Mouse (Mus musculus) kidney, embryonic 15.5 days (tissue): Measurements from ENCODE around the gene Tagln. TPM values are rescaled to one million over a fixed set of nuclear protein-coding genes. Genes with fewer than 3 reads are reported as not detected.

Experiments
- ATAC-seq: fragments of 200-750 bp; cut with Nextera tagmentation; replicated peaks from 2 replicates; pipeline ENCODE4 v1.8.0; 2017; ENCODE audit warnings: moderate TSS enrichment; ENCODE audit not compliant: low FRiP score
- H3K27ac ChIP-seq: fragments of 300-500 bp; sonication (generic); 2 replicates; pipeline ENCODE4 v1.5.1; 2015; ENCODE audit warnings: mild to moderate bottlenecking, inconsistent platforms
- H3K27me3 ChIP-seq: fragments of 300-500 bp; sonication (generic); 2 replicates; pipeline ENCODE4 v1.6.1; 2015; ENCODE audit warnings: inconsistent platforms
- H3K36me3 ChIP-seq: fragments of 300-500 bp; sonication (generic); 2 replicates; pipeline ENCODE4 v1.6.1; 2015; ENCODE audit warnings: inconsistent platforms
- H3K4me1 ChIP-seq: fragments of 300-500 bp; sonication (generic); 2 replicates; pipeline ENCODE4 v1.6.1; 2015; ENCODE audit warnings: inconsistent platforms
- H3K4me2 ChIP-seq: fragments of 300-500 bp; sonication (generic); 2 replicates; pipeline ENCODE4 v1.6.1; 2015; ENCODE audit warnings: moderate library complexity, mild to moderate bottlenecking, inconsistent platforms
- H3K4me3 ChIP-seq: fragments of 300-500 bp; sonication (generic); replicated peaks from 2 replicates; pipeline ENCODE4 v1.5.1; 2015; ENCODE audit warnings: mild to moderate bottlenecking, inconsistent platforms
- H3K9ac ChIP-seq: fragments of 300-500 bp; sonication (generic); 2 replicates; pipeline ENCODE4 v1.6.1; 2015; ENCODE audit warnings: mild to moderate bottlenecking, inconsistent platforms
- H3K9me3 ChIP-seq: fragments of 300-500 bp; sonication (generic); replicated peaks from 2 replicates; pipeline ENCODE4 v1.6.1; 2016; ENCODE audit warnings: inconsistent platforms
- WGBS: fragments of 180-500 bp; shearing (Covaris S2); methylation state at CpG from one replicate; pipeline ENCODE4 v1.1.7; 2015; ENCODE audit warnings: mixed read lengths; 5-methylcytosine and 5-hydroxymethylcytosine counted together
- polyA plus RNA-seq: library from polyadenylated mRNA; unstranded; fragments of >200 nt; fragmentation: Nextera tagmentation; extraction: Ambion mirVana; gene quantifications from 2 replicates; pipeline ENCODE4 v1.2.1, GENCODE M21; 2015

Tagln gene
- polyA plus RNA-seq, 1 experiment from 2014 or later = 108 TPM

DNA sequence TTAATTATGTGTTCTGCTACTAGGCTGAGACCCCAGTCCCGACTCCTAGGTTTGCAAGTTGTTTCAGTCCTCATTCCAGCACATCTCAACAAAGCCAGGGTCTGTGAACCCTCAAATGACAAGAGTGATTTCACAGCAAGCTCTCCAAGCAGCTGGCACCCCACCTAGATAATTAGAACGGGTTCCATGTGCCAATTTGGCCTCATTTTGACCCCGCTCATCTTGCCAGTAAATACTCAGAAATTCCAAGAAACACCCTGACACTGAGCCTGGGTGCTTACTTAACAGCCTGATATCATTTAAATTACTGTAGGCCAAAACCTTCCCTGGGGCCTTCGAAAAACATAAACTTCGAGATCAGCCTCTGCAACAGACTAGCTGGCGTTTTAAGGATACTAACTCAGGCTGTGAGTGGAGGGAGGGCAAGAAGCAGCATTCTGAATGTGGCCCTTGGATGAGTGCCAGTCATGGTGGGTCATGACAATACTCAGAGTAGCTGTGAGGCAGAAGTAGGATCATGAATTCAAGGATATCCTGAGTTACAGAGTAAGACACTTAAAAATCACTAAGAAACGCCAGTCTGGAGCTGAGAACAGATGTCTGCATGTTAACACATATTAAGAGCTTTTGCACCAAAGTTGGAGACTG is 22.3 kb upstream of the Tagln start:
- peaks cover 27% of the 10 kb centered on the region for H3K36me3 ChIP-seq
- no peaks in the 10 kb centered on the region for H3K9me3 ChIP-seq
- 55% methylated on average over 7 of the region's 7 CpGs for WGBS
- H3K4me2 ChIP-seq = no peak overlapping the region
- H3K27me3 ChIP-seq = no peaks in the 10 kb centered on the region
- H3K27ac ChIP-seq = peak overlapping the region; percentile 59
- no peak overlapping the region for H3K4me3 ChIP-seq
- no peak for ATAC-seq
- peaks cover 24% of the 10 kb centered on the region for H3K4me1 ChIP-seq
- H3K9ac ChIP-seq = no peak overlapping the region

DNA sequence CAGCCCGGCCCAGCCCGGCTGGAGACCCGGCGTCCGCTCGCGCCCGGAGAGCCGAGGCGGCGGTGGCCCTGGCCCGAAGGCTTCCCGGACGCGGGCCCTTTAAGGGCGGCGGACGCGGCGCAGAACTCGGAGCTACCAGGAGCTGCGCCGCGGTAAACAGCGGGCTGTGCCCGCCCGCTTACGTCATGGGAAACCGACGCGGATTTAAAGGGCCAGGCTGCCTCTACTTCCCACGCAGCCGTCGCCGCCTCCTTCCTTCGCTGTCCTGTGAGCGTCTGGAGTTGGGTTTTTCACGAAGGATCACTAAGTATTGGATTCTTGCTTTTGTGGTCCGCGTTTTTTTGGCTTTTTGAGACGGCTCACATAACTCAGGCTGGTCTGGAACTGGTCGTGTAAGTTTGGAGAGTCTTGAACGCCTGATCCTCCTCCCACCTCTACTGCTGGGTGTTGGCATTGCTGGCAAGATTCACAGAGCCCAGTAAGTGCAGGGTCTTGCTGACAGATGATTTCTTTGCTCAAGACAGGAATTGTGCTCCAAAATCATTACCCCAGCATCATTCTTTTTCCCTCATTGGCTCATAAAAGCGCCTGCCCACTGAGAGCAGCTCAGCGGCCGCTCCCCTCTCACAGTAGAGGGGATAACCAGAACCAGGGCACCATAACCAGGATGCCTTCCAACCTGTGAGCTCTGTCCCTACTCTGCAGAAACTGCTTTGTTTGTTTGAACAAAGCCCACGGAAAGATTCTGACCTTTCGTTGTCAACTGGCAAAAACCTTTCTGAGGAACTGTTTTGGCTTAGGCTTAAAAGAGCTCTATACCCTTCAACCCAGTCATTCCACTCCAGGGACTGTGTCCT is 19.5 kb upstream of the Tagln start, which contains the start of gene Sidt2:
Gene Sidt2 (minus strand): TSS at position 152 of the 857 bp plus-strand sequence.
- under 1% methylated on average over 48 of the region's 48 CpGs for WGBS
- Histone ChIP-seq H3K4me2 (peak within 1 kb of the TSS; percentile 83), H3K27me3 (no peaks in the 10 kb centered on the region), H3K36me3 (peaks cover 22% of the 10 kb centered on the region), H3K9me3 (no peaks in the 10 kb centered on the region), H3K9ac (peak within 1 kb of the TSS; percentile 87), H3K27ac (peak within 1 kb of the TSS; percentile 90), H3K4me3 (peak within 1 kb of the TSS; percentile 82), H3K4me1 (peaks cover 27% of the 10 kb centered on the region)
- peak; percentile 96 for ATAC-seq

DNA sequence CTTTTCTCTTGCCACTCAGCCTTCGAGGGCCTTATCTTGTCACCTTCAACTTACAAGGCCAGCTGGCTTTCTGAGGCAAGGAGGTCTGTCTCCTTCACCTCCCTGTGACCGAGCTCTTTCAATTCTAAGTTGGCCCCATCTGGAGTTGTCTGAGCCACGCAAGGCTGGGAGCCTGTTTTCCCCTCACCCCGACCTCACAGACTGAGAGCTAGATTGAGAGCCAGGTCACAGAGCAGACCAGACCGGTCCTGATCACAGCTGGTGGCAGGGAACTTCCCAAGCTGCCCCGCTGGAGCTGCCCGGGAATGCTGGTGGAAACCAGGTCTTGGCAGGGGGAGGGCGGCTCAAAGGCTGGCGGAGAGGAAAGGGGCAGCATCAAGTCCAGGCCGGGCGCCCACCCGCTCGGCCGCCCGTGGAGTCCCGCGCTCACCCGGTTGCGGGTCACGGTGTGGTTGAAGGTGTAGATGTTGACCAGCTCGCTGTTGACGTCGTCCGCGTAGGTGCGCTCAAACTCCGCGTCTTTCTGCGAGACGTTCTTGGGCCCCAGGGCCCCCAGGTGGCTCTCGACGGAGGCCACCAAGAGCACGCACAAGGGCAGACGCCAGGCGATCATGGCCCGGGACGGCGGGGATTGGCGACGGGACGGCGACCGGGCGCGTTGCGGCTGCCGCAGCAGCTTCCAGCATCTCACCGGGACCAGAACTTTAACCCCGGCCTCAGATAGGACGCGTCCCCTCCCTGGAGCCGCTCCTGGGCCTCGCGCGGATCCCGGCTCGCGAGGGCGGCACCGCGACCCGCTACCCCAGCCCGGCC is 18.6 kb upstream of the Tagln start:
- Histone ChIP-seq H3K4me2 (peak overlapping the region; percentile 83), H3K9me3 (no peaks in the 10 kb centered on the region), H3K27ac (peak overlapping the region; percentile 90), H3K4me1 (peaks cover 27% of the 10 kb centered on the region), H3K4me3 (peak overlapping the region; percentile 82), H3K36me3 (peaks cover 29% of the 10 kb centered on the region), H3K9ac (peak overlapping the region; percentile 87), H3K27me3 (no peaks in the 10 kb centered on the region)
- peak; percentile 53 for ATAC-seq
- under 1% methylated on average over 63 of the region's 63 CpGs for WGBS

DNA sequence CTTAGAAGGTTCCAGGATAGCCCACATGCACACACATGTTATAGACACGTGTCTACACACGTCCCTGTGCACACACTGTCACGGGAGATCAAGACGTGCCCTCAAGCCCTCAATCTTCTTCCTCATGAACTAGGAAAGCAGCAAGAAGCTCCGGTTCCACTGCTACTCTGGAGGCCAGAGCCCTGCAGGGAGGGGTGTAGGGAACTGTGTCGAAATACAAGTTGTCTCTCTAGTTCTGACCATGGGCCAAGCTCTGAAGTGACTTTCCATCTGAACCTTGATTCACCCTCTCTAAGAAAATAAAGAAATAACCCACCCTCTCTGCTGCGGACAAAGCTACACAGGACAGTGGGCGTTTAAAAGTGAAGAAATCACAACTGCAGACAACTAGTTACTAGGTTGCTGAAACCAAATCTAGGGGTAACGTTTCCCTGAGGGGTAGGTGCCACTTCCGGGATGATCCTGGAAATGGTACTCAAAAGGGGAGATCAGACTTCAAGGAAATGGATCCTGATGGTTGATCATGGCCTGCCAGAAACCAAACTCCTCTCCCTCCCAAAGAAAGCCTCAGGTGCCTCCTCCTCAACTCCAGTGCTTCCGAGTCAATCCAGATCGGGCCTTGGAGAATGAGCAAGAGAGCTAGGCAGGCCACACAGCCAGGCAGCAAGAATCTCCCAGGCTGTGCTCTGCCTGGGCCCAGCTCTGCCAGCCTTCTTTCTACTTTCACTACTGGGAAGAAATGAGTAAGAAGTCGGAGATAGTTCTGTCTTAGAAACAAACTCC is 17.8 kb upstream of the Tagln start:
- Histone ChIP-seq H3K27me3 (no peaks in the 10 kb centered on the region), H3K4me1 (peaks cover 27% of the 10 kb centered on the region), H3K4me3 (peak overlapping the region; percentile 82), H3K9ac (peak overlapping the region; percentile 87), H3K36me3 (peaks cover 37% of the 10 kb centered on the region), H3K9me3 (no peaks in the 10 kb centered on the region), H3K4me2 (peak overlapping the region; percentile 83), H3K27ac (peak overlapping the region; percentile 90)
- ATAC-seq = no peak
- WGBS = 42% methylated on average over 13 of the region's 13 CpGs

DNA sequence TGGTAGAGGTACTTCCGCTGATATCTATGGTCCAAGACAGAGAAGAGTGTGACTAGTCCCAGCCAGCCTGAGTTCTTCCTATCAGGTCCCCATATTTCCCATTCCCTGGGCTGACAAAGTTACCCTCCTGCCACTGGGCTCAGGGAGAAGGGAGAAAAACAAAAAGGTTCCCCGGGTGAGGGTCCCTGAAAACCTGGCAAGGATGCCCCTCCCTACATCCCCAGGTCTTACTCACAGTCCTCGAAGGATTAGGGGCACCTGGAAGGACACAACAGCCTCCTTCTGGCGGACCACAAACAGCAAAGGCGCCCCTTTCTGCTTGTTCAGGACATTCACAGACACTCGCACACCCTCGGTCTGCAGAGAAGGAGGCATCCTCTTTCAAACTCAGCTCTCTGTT is 17.0 kb upstream of the Tagln start:
- Histone ChIP-seq H3K9me3 (no peaks in the 10 kb centered on the region), H3K4me2 (peak overlapping the region; percentile 83; the same call in 1 of the 2 replicates), H3K27me3 (no peaks in the 10 kb centered on the region), H3K9ac (no peak overlapping the region), H3K36me3 (peaks cover 45% of the 10 kb centered on the region), H3K4me3 (peak overlapping the region; percentile 82), H3K27ac (no peak overlapping the region), H3K4me1 (peaks cover 23% of the 10 kb centered on the region)
- ATAC-seq = no peak
- WGBS = 86% methylated on average over 7 of the region's 7 CpGs

DNA sequence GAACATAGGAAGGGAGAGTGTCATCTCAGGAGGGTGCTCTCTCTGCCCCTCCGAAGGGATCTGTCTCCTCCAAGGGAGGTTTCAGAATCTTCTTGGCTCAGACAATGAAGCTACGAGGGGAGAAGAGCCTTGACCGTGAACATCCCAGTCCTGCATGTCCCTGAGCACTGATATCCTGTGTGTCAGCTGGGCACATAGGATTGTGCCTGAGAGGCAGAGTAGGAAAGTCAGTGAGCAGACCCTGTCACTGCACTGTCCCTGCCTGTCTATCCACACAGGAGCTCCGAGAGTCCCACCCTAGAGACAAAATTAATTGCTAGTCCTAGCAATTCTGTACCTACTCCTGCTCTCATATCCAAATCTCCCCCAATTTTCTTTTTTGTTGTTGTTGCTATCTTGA is 16.2 kb upstream of the Tagln start:
- H3K4me1 ChIP-seq = peaks cover 23% of the 10 kb centered on the region
- no peak overlapping the region for H3K4me3 ChIP-seq
- no peak overlapping the region for H3K9ac ChIP-seq
- no peaks in the 10 kb centered on the region for H3K27me3 ChIP-seq
- no peak for ATAC-seq
- 91% methylated on average over 4 of the region's 4 CpGs for WGBS
- no peak overlapping the region for H3K4me2 ChIP-seq
- no peaks in the 10 kb centered on the region for H3K9me3 ChIP-seq
- H3K36me3 ChIP-seq = peaks cover 51% of the 10 kb centered on the region
- H3K27ac ChIP-seq = no peak overlapping the region

DNA sequence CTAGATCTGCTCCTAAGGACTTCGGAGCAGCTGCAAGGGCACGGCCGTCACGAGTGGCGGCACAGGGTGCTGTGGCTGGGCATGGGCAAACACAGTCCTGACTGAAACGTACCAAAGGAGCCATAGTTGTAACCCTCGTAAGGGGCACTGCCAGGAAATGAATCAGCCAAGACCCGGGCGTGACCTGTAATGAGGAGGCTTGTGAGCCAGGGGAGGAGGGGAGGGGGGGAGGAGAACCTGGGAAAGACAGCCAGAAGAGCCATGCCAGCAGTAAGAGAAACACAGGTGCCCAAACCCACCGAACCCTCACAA is 11.0 kb upstream of the Tagln start:
- no peaks in the 10 kb centered on the region for H3K4me1 ChIP-seq
- 80% methylated on average over 10 of the region's 10 CpGs for WGBS
- no peak overlapping the region for H3K4me3 ChIP-seq
- peaks cover 93% of the 10 kb centered on the region for H3K36me3 ChIP-seq
- ATAC-seq = no peak
- no peaks in the 10 kb centered on the region for H3K9me3 ChIP-seq
- no peak overlapping the region for H3K4me2 ChIP-seq
- no peak overlapping the region for H3K9ac ChIP-seq
- no peaks in the 10 kb centered on the region for H3K27me3 ChIP-seq
- no peak overlapping the region for H3K27ac ChIP-seq

DNA sequence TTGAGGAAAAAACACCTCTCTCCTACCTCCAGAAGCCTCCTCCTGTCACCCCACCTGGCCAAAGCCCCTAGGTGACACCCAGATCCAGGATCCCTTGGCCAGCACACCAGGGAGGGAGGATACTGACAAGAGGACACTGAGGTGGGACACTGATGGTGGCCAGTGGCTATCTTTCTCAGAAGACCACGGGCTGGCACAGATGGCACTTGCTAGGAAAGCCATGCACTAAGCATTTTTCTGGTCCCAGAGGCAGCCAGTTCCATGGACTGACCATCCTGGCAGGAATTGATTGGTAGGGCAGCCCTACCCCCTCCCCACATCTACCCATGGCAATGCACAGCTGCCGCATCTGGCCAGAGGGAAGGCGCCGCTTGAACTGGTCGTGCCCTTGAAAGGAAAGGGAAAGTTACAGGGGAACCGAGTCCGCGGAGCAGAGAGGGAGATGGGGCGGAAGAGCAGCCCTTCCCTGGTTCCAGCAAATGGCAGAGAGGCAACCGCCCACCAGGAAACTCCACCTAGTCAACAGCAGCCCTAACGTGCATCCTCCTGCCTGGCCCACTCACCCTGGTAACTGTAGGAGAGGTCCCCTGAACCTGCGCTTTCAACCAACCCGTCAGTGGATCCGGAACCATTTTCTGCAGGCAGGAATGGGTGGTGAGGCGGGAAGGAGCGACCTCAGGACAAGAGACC is 10.5 kb upstream of the Tagln start:
- Histone ChIP-seq H3K9me3 (no peaks in the 10 kb centered on the region), H3K27me3 (no peaks in the 10 kb centered on the region), H3K36me3 (peaks cover 93% of the 10 kb centered on the region), H3K4me3 (no peak overlapping the region), H3K4me1 (no peaks in the 10 kb centered on the region), H3K9ac (no peak overlapping the region), H3K4me2 (no peak overlapping the region), H3K27ac (no peak overlapping the region)
- 87% methylated on average over 16 of the region's 16 CpGs for WGBS
- ATAC-seq = no peak

DNA sequence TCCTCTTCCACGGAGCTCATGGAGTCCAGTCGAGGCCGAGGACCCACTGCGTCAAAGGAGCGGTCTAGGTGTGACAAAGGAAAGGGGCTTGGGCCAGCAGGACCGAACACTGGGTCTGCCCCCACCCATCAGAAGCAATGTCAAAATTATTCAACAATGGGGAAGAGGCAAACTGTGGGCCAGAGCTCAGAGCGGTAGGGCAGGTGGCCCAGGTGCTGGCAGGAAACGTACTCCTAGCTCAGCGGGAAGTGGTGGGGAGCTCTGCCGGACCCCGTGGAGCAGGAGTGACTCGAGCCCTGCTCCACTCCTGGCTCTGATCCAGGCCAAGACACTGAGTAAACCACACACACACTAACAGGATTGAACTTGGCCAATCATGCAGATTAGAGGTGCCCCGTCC is 9.9 kb upstream of the Tagln start:
- 90% methylated on average over 13 of the region's 13 CpGs for WGBS
- H3K9me3 ChIP-seq = no peaks in the 10 kb centered on the region
- H3K27ac ChIP-seq = no peak overlapping the region
- H3K4me2 ChIP-seq = no peak overlapping the region
- H3K4me1 ChIP-seq = no peaks in the 10 kb centered on the region
- no peak for ATAC-seq
- no peak overlapping the region for H3K4me3 ChIP-seq
- no peak overlapping the region for H3K9ac ChIP-seq
- H3K27me3 ChIP-seq = no peaks in the 10 kb centered on the region
- peaks cover 96% of the 10 kb centered on the region for H3K36me3 ChIP-seq

DNA sequence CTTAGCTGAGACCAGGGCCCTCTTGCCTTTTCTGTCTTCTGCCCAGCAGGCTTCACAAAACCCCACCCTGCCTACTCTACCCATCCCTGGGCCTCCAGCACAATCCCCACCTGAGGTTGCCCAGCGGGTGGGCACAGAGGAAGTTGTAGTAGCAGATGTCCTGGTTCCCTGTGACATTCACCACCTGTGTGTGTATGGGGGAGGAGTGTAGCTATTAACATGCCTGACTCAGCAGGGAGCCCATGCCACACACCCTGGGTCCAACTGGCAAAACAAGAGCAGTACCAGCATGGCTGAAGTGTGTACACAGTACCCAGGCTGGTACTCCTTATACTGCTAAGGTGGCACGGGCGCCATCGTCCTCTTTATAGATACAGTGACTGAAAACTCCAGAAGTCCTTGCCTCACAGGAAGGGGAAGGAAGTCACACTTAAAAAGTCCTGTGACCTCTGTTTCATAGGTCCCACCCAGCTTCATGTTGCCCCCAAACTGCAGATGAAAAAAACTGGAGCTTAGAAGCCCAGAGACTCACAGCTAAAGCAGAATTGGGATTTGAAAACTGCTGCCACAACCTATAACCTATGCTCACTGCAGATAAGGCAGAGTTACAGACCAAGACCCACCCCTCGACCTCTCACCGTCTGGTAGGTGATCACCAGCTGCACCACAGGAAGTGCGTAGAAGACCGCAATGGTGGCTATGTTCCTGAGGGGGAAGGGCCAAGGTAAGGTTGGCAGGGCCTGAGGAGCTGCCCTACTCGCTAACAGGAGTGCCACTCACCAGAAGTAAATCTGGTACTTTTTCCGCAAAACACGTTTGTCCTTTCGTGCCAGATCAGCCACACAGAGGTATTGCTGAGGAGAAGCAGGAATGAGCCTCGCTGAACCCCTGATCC is 8.9 kb upstream of the Tagln start:
- no peaks in the 10 kb centered on the region for H3K4me1 ChIP-seq
- H3K9me3 ChIP-seq = no peaks in the 10 kb centered on the region
- no peak overlapping the region for H3K4me3 ChIP-seq
- no peaks in the 10 kb centered on the region for H3K27me3 ChIP-seq
- peaks cover 89% of the 10 kb centered on the region for H3K36me3 ChIP-seq
- 78% methylated on average over 13 of the region's 13 CpGs for WGBS
- H3K27ac ChIP-seq = no peak overlapping the region
- no peak for ATAC-seq
- no peak overlapping the region for H3K4me2 ChIP-seq
- H3K9ac ChIP-seq = no peak overlapping the region
